Mouse (Mus musculus): ENCODE measurements at regions not wholly inside any gene's neighbourhood (a gene's known extent, or its start where the extent isn't known, plus 50 kb on each side); places are given as distances from the start of the nearest gene placed in this dataset.

DNA sequence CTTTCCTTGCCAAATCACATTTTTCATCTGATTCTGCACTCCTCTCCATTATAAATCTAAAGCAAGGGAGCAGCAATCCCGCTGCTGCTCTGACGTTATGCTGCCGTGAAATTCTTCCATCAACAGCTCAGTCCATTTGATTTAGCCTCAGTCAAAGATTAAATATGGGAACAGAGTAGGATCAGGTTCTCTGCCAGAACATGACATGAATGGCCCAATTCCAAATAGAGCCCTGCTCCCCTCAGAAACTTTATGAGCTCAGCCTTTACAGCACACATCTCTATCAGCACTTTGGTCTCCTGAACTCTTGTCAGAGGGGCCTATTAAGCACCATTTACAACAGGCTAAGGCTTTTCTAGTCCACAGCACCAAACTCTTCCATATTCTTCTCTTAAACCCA lies 332.3 kb downstream of the Prr30 start:
- no peak overlapping the region for H3K27ac ChIP-seq (ENCODE audit: control insufficient read depth, low read depth, low read length)
- no peaks in the 10 kb centered on the region for H3K79me2 ChIP-seq (ENCODE audit: control insufficient read depth, insufficient read depth, low read length, poor library complexity)
- no peak overlapping the region for H3K9ac ChIP-seq (ENCODE audit: control insufficient read depth, low read depth, low read length, poor library complexity, severe bottlenecking)
- TF ChIP-seq UBTF (IDR thresholded peaks at IDR 0.05; ENCODE audit: borderline replicate concordance, insufficient read depth, low read depth, low read length) (no peak), KAT2A (conservative IDR thresholded peaks at IDR 0.05; ENCODE audit: low read depth, low read length) (no peak), CHD1 (IDR thresholded peaks at IDR 0.05; ENCODE audit: low read depth, low read length) (no peak), MYB (IDR thresholded peaks at IDR 0.05; ENCODE audit: low read depth, low read length) (no peak), ZC3H11A (IDR thresholded peaks at IDR 0.05; ENCODE audit: low read depth, low read length) (no peak), TCF12 (IDR thresholded peaks at IDR 0.05; ENCODE audit: low read depth, low read length) (no peak)
- H3K4me1 ChIP-seq (ENCODE audit: control insufficient read depth in 1 of 2, insufficient read depth in 2 of 2, low read length in 2 of 2), result no peaks in the 10 kb centered on the region
- H3K36me3 ChIP-seq (ENCODE audit: control insufficient read depth in 1 of 2, insufficient read depth in 2 of 2, low read length in 2 of 2), result no peaks in the 10 kb centered on the region
- no peak for DNase-seq (ENCODE audit: low read depth, low spot score)
- no peaks in the 10 kb centered on the region for H3K9me3 ChIP-seq (replicated peaks; ENCODE audit: insufficient read depth, low read length)
- no peaks in the 10 kb centered on the region for H3K27me3 ChIP-seq (ENCODE audit: control insufficient read depth in 1 of 2, insufficient read depth in 2 of 2, low read length in 2 of 2)
- H3K4me3 ChIP-seq (ENCODE audit: control insufficient read depth in 1 of 2, insufficient read depth in 1 of 2, low read depth in 2 of 2, low read length in 2 of 2), result no peak overlapping the region

DNA sequence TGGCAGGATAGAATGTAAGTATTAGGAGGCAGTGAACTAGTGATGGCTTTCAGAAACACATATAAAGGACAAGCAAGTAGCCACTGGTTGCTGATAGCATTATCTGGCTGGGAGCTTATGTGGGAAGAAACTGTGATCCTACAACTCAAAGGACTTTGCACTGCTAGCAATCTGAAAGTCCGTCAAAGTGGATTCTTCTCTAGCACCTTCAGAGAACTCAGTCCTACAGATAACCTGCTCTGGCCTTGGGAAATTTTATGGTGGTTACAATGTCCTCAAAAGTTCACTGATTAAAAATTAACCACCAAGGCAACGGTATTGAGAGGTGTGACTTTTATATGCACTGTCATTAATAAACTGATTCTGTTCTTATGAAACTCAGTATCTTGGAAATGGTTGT lies 335.3 kb downstream of the Prr30 start:
- H3K9ac ChIP-seq (ENCODE audit: control insufficient read depth, low read depth, low read length, poor library complexity, severe bottlenecking), result no peak overlapping the region
- no peaks in the 10 kb centered on the region for H3K79me2 ChIP-seq (ENCODE audit: control insufficient read depth, insufficient read depth, low read length, poor library complexity)
- no peaks in the 10 kb centered on the region for H3K9me3 ChIP-seq (replicated peaks; ENCODE audit: insufficient read depth, low read length)
- H3K4me1 ChIP-seq (ENCODE audit: control insufficient read depth in 1 of 2, insufficient read depth in 2 of 2, low read length in 2 of 2), result no peaks in the 10 kb centered on the region
- TF ChIP-seq USF2 (IDR thresholded peaks at IDR 0.05; ENCODE audit: borderline replicate concordance in 1 of 2, insufficient read depth in 1 of 2, low read depth in 1 of 2, low read length in 2 of 2) (no peak), CHD2 (IDR thresholded peaks at IDR 0.05; ENCODE audit: low read length) (no peak), TCF12 (IDR thresholded peaks at IDR 0.05; ENCODE audit: low read depth, low read length) (no peak), ETS1 (IDR thresholded peaks at IDR 0.05; ENCODE audit: low read depth, low read length) (no peak), MAFK (IDR thresholded peaks at IDR 0.05; ENCODE audit: borderline replicate concordance, low read depth, low read length) (no peak), MYB (IDR thresholded peaks at IDR 0.05; ENCODE audit: low read depth, low read length) (no peak), ZC3H11A (IDR thresholded peaks at IDR 0.05; ENCODE audit: low read depth, low read length) (no peak), EP300 (IDR thresholded peaks at IDR 0.05; ENCODE audit: low read depth in 1 of 2, low read length in 2 of 2) (no peak), ZKSCAN1 (IDR thresholded peaks at IDR 0.05; ENCODE audit: low read depth, low read length) (no peak), MXI1 (IDR thresholded peaks at IDR 0.05; ENCODE audit: low read depth, low read length) (no peak), CHD1 (IDR thresholded peaks at IDR 0.05; ENCODE audit: low read depth, low read length) (no peak), GATA1 (IDR thresholded peaks at IDR 0.05; ENCODE audit: low read depth, low read length) (no peak)
- H3K27me3 ChIP-seq (ENCODE audit: control insufficient read depth in 1 of 2, insufficient read depth in 2 of 2, low read length in 2 of 2), result no peaks in the 10 kb centered on the region
- no peaks in the 10 kb centered on the region for H3K36me3 ChIP-seq (ENCODE audit: control insufficient read depth in 1 of 2, insufficient read depth in 2 of 2, low read length in 2 of 2)
- no peak overlapping the region for H3K27ac ChIP-seq (ENCODE audit: control insufficient read depth, low read depth, low read length)
- no peak for DNase-seq (ENCODE audit: low read depth, low spot score)
- H3K4me3 ChIP-seq (ENCODE audit: control insufficient read depth in 1 of 2, insufficient read depth in 1 of 2, low read depth in 2 of 2, low read length in 2 of 2), result no peak overlapping the region

DNA sequence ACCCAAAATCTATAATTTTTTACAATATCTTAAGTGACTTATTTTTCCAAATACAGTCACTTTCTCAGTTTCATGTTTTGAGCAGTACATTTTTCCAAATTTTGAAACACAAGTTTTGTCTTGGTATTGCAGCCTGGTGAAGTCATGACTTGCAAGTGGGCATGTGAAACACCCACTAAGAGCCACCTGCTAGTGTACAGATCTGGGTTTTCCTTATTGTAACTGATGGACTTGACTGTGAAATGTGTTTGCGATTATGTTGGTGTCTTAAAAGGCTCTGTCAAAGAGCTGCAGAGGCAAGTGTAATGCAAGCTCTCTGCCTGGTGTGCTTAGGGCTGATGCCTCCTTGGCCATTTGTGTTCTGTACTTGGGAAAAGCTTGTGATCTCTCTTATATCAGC lies 336.0 kb downstream of the Prr30 start:
- H3K27ac ChIP-seq (ENCODE audit: control insufficient read depth, low read depth, low read length), result no peak overlapping the region
- H3K79me2 ChIP-seq (ENCODE audit: control insufficient read depth, insufficient read depth, low read length, poor library complexity), result no peaks in the 10 kb centered on the region
- no peak overlapping the region for H3K4me3 ChIP-seq (ENCODE audit: control insufficient read depth in 1 of 2, insufficient read depth in 1 of 2, low read depth in 2 of 2, low read length in 2 of 2)
- H3K27me3 ChIP-seq (ENCODE audit: control insufficient read depth in 1 of 2, insufficient read depth in 2 of 2, low read length in 2 of 2), result no peaks in the 10 kb centered on the region
- H3K36me3 ChIP-seq (ENCODE audit: control insufficient read depth in 1 of 2, insufficient read depth in 2 of 2, low read length in 2 of 2), result no peaks in the 10 kb centered on the region
- no peak overlapping the region for H3K9ac ChIP-seq (ENCODE audit: control insufficient read depth, low read depth, low read length, poor library complexity, severe bottlenecking)
- H3K4me1 ChIP-seq (ENCODE audit: control insufficient read depth in 1 of 2, insufficient read depth in 2 of 2, low read length in 2 of 2), result no peaks in the 10 kb centered on the region
- no peaks in the 10 kb centered on the region for H3K9me3 ChIP-seq (replicated peaks; ENCODE audit: insufficient read depth, low read length)
- DNase-seq (ENCODE audit: low read depth, low spot score), result no peak
- TF ChIP-seq BHLHE40 (IDR thresholded peaks at IDR 0.05; ENCODE audit: borderline replicate concordance, low read depth, low read length) (no peak), MAZ (IDR thresholded peaks at IDR 0.05; ENCODE audit: low read depth, low read length) (no peak), RAD21 (IDR thresholded peaks at IDR 0.05; ENCODE audit: low read depth, low read length) (no peak), JUND (IDR thresholded peaks at IDR 0.05; ENCODE audit: low read depth, low read length) (no peak), NELFE (IDR thresholded peaks at IDR 0.05; ENCODE audit: low read depth, low read length) (no peak), GABPA (IDR thresholded peaks at IDR 0.05; ENCODE audit: low read depth, low read length) (no peak), CHD2 (IDR thresholded peaks at IDR 0.05; ENCODE audit: low read length) (no peak), USF2 (IDR thresholded peaks at IDR 0.05; ENCODE audit: borderline replicate concordance in 1 of 2, insufficient read depth in 1 of 2, low read depth in 1 of 2, low read length in 2 of 2) (no peak), GATA1 (IDR thresholded peaks at IDR 0.05; ENCODE audit: low read depth, low read length) (no peak), MAFK (IDR thresholded peaks at IDR 0.05; ENCODE audit: borderline replicate concordance, low read depth, low read length) (no peak), POLR2AphosphoS5 (IDR thresholded peaks at IDR 0.05; ENCODE audit: borderline replicate concordance, low read depth, low read length) (no peak), MXI1 (IDR thresholded peaks at IDR 0.05; ENCODE audit: low read depth, low read length) (no peak), E2F4 (IDR thresholded peaks at IDR 0.05; ENCODE audit: borderline replicate concordance, low read depth, low read length) (no peak), ETS1 (IDR thresholded peaks at IDR 0.05; ENCODE audit: low read depth, low read length) (no peak), NRF1 (IDR thresholded peaks at IDR 0.05; ENCODE audit: insufficient read depth, low read depth, low read length, poor library complexity, severe bottlenecking) (no peak), POLR2AphosphoS2 (IDR thresholded peaks at IDR 0.05; ENCODE audit: low read length) (no peak), SIN3A (IDR thresholded peaks at IDR 0.05; ENCODE audit: low read length) (no peak)
